Mouse (Mus musculus): ENCODE data around the gene Kcnip3. TPM values are rescaled to one million over a fixed set of nuclear protein-coding genes. Genes with fewer than 3 reads are reported as not detected.

Gene Kcnip3
- polyA plus RNA-seq, 1 experiment from 2014 or later, result 4.8 TPM

- Histone ChIP-seq H3K4me3 (replicated peaks) (no peak overlapping the region), H3K27ac (replicated peaks) (no peak overlapping the region), H3K4me2 (replicated peaks) (no peak overlapping the region), H3K36me3 (peaks cover 29% of the 10 kb centered on the region; the same call in 1 of the 2 replicates), H3K9me3 (replicated peaks) (no peaks in the 10 kb centered on the region), H3K9ac (no peak overlapping the region), H3K4me1 (no peaks in the 10 kb centered on the region; the same call in 1 of the 2 replicates), H3K27me3 (no peaks in the 10 kb centered on the region)
- no peak for ATAC-seq (ENCODE audit: insufficient number of reproducible peaks, low FRiP score, low TSS enrichment, low read depth)
- WGBS, result 36% methylated on average over 2 of the region's 2 CpGs
These were observed 86.8 kb downstream of the Kcnip3 start for GRCm38 (mm10) chr2:127435135-127435534.

- H3K27ac ChIP-seq (replicated peaks), result no peak overlapping the region
- ATAC-seq (ENCODE audit: insufficient number of reproducible peaks, low FRiP score, low TSS enrichment, low read depth), result peak; percentile 55; the same call in 1 of the 2 replicates
- H3K4me2 ChIP-seq (replicated peaks), result no peak overlapping the region
- no peak overlapping the region for H3K9ac ChIP-seq
- no peak overlapping the region for H3K4me3 ChIP-seq (replicated peaks)
- H3K36me3 ChIP-seq, result peaks cover 26% of the 10 kb centered on the region; the same call in 1 of the 2 replicates
- H3K9me3 ChIP-seq (replicated peaks), result no peaks in the 10 kb centered on the region
- no peaks in the 10 kb centered on the region for H3K27me3 ChIP-seq
- WGBS, result 75% methylated on average over 9 of the region's 9 CpGs
- no peaks in the 10 kb centered on the region; the same call in 1 of the 2 replicates for H3K4me1 ChIP-seq
These were observed 88.2 kb downstream of the Kcnip3 start for GRCm38 (mm10) chr2:127433487-127434295.

DNA sequence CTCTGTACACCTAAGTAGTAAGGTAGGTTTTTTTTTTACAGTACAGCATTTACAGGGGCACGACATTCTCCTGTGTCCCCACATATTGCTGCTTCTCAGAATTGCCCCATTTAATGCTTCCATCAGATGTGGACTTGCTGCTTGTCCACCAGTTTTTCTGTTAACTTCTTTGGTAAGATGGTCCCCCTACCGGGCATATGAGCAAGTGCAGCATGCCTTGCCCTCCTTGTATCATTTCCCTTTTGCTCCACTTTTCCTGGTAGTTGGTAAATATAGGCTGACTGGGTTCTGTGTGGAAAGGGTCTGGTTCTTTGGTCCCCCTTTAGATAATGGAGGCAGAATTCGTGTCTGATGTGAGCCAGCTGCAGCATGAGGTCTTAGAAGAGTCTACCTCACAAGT lies 91.7 kb downstream of the Kcnip3 start:
- WGBS, result 23% methylated on average over 3 of the region's 3 CpGs
- no peak for ATAC-seq (ENCODE audit: insufficient number of reproducible peaks, low FRiP score, low TSS enrichment, low read depth)
- H3K9ac ChIP-seq, result no peak overlapping the region
- no peak overlapping the region for H3K4me3 ChIP-seq (replicated peaks)
- no peaks in the 10 kb centered on the region for H3K27me3 ChIP-seq
- no peaks in the 10 kb centered on the region for H3K9me3 ChIP-seq (replicated peaks)
- no peak overlapping the region for H3K27ac ChIP-seq (replicated peaks)
- H3K36me3 ChIP-seq, result 0 out of 2 replicates have a peak, but pooled peaks cover 6% of the 10 kb centered on the region
- no peaks in the 10 kb centered on the region; the same call in none of the 2 replicates for H3K4me1 ChIP-seq
- no peak overlapping the region for H3K4me2 ChIP-seq (replicated peaks)

DNA sequence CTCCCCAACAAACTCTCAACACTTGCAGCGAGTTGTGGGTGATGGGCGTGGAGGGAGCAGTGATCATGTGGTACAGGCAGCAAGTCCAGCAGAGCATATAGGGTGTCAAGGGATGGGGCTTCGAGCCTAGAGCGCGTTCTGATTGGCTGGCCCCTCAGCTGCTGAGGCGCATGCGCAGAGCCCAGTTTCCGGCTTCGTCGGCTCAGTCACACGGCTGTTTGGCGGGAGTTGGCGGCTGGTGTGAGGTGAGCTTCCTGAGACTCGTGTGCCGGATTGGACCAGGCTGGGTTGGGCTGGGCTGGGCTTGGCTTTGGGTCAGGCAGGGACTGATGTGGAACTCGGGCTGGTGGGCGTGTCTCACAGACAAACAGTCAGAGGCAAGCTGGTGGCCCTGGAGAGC lies 96.9 kb downstream of the Kcnip3 start, which contains the start of gene Gpat2:
Gpat2 (plus strand) TSS at position 223 of the 400 bp plus-strand sequence.
- H3K36me3 ChIP-seq, result no peaks in the 10 kb centered on the region
- 81% methylated on average over 17 of the region's 17 CpGs for WGBS
- H3K9ac ChIP-seq, result no peak within 1 kb of the TSS
- H3K4me3 ChIP-seq (replicated peaks), result no peak within 1 kb of the TSS
- no peak; the same call in 1 of the 2 replicates for ATAC-seq (ENCODE audit: insufficient number of reproducible peaks, low FRiP score, low TSS enrichment, low read depth)
- H3K27me3 ChIP-seq, result no peaks in the 10 kb centered on the region
- no peak within 1 kb of the TSS for H3K4me2 ChIP-seq (replicated peaks)
- no peaks in the 10 kb centered on the region; the same call in 1 of the 2 replicates for H3K4me1 ChIP-seq
- no peaks in the 10 kb centered on the region for H3K9me3 ChIP-seq (replicated peaks)
- no peak within 1 kb of the TSS for H3K27ac ChIP-seq (replicated peaks)

- ATAC-seq (ENCODE audit: insufficient number of reproducible peaks, low FRiP score, low TSS enrichment, low read depth), result no peak
- WGBS, result 66% methylated on average over 10 of the region's 10 CpGs
- no peaks in the 10 kb centered on the region for H3K9me3 ChIP-seq (replicated peaks)
These were observed 103.5 kb downstream of the Kcnip3 start for GRCm38 (mm10) chr2:127418266-127418970.

DNA sequence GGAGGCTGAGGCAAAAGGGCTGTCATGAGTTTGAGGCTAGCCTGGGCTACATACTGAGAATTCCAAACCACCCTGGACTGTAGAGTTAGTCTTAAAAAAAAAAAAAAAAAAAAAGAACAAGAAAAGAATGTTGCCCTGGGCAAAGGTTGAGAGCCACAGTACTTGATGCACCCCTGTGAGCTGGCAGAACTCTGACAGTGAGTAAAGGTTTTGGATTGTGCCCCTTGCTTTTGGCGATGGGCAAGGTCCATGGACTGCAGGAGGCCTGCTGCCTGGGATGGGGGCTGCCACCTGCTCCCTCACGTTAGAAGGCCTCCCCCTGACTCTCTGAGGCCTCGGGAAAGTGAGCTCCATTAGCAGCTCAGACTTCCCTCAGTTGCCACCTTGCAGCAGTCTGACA lies 105.2 kb downstream of the Kcnip3 start:
- no peaks in the 10 kb centered on the region for H3K36me3 ChIP-seq
- WGBS, result 49% methylated on average over 3 of the region's 3 CpGs
- ATAC-seq (ENCODE audit: insufficient number of reproducible peaks, low FRiP score, low TSS enrichment, low read depth), result no peak

More at GRCm38 (mm10) chr2:127418266-127418970, 103.5 kb downstream of the Kcnip3 start:
- H3K4me3 ChIP-seq (replicated peaks), result no peak overlapping the region
- H3K36me3 ChIP-seq, result no peaks in the 10 kb centered on the region
- H3K27ac ChIP-seq (replicated peaks), result no peak overlapping the region
- H3K27me3 ChIP-seq, result no peaks in the 10 kb centered on the region
- no peak overlapping the region for H3K4me2 ChIP-seq (replicated peaks)
- H3K9ac ChIP-seq, result no peak overlapping the region
- H3K4me1 ChIP-seq, result no peaks in the 10 kb centered on the region

DNA sequence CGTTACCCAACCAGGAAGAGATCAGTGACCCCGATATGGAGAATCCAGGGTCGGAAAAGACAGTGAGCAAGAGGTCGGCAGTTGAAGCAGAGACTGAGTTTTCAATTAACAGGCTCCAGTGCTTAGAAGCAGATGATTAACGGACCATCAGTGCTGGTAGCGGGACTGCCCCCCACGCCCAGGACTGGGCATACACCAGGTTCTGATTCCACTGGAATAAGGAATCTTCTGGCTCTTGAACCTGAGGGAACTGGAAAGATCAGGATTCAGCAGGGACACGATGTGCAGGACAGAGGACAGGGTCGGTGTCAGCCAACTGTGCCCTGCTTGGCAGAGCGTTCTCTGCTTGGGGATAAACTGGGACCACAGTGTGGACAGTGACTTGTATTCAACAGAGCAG lies 106.1 kb downstream of the Kcnip3 start:
- H3K4me3 ChIP-seq (replicated peaks), result no peak overlapping the region
- no peaks in the 10 kb centered on the region for H3K4me1 ChIP-seq
- H3K36me3 ChIP-seq, result no peaks in the 10 kb centered on the region
- no peaks in the 10 kb centered on the region for H3K27me3 ChIP-seq
- no peak for ATAC-seq (ENCODE audit: insufficient number of reproducible peaks, low FRiP score, low TSS enrichment, low read depth)
- no peak overlapping the region for H3K9ac ChIP-seq
- H3K27ac ChIP-seq (replicated peaks), result no peak overlapping the region
- 73% methylated on average over 10 of the region's 10 CpGs for WGBS
- H3K9me3 ChIP-seq (replicated peaks), result no peaks in the 10 kb centered on the region
- no peak overlapping the region for H3K4me2 ChIP-seq (replicated peaks)

More for the DNA sequence above, 105.2 kb downstream of the Kcnip3 start:
- no peaks in the 10 kb centered on the region for H3K27me3 ChIP-seq
- no peak overlapping the region for H3K4me2 ChIP-seq (replicated peaks)
- H3K9me3 ChIP-seq (replicated peaks), result no peaks in the 10 kb centered on the region
- no peaks in the 10 kb centered on the region for H3K4me1 ChIP-seq
- no peak overlapping the region for H3K27ac ChIP-seq (replicated peaks)
- H3K9ac ChIP-seq, result no peak overlapping the region
- no peak overlapping the region for H3K4me3 ChIP-seq (replicated peaks)

DNA sequence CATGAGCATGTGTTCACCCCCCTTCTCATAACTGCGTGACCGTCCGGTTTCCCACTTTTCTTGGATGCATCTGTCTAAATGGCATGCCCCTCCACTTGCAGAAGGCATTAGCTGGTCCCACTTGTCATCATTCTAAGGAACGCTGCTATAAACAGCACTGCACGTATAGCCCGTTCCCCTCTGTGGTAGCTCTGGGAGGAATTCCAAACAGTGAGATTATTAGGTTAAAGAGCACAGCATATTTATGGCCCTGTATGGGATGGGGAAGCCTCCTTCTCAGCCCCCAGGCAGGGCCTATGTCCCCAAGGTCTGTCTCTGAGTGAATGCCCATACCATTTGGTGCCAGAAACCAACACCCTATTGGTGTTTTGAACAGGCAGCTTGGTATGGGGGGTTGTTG lies 110.8 kb downstream of the Kcnip3 start:
- no peak for ATAC-seq (ENCODE audit: insufficient number of reproducible peaks, low FRiP score, low TSS enrichment, low read depth)
- 79% methylated on average over 6 of the region's 6 CpGs for WGBS
- H3K27ac ChIP-seq (replicated peaks), result no peak overlapping the region

More for the DNA sequence above, 110.8 kb downstream of the Kcnip3 start:
- Histone ChIP-seq H3K4me3 (replicated peaks) (no peak overlapping the region), H3K4me2 (replicated peaks) (no peak overlapping the region), H3K36me3 (no peaks in the 10 kb centered on the region), H3K9me3 (replicated peaks) (no peaks in the 10 kb centered on the region), H3K4me1 (no peaks in the 10 kb centered on the region), H3K27me3 (no peaks in the 10 kb centered on the region), H3K9ac (no peak overlapping the region)

Other genes with a start within 250 kb of the Kcnip3 start
- 9.1 and 10.6 TPM in 2 replicates for gene Dusp2, start 185.9 kb downstream of the Kcnip3 start, polyA plus RNA-seq (2015; fragmentation: Nextera tagmentation; extraction: Ambion mirVana)
- gene Astl, start 183.5 kb downstream of the Kcnip3 start, polyA plus RNA-seq (2015; fragmentation: Nextera tagmentation; extraction: Ambion mirVana), result 0.24 TPM in 1 of 2 replicates, not detected in the other
- gene Adra2b, start 158.9 kb downstream of the Kcnip3 start, polyA plus RNA-seq (2015; fragmentation: Nextera tagmentation; extraction: Ambion mirVana), result 0.30 and 0.33 TPM in 2 replicates
- 0.49 and 0.71 TPM in 2 replicates for gene Gpat2, start 96.9 kb downstream of the Kcnip3 start, polyA plus RNA-seq (2015; fragmentation: Nextera tagmentation; extraction: Ambion mirVana)
- 24.4 and 25.3 TPM in 2 replicates for gene Fahd2a, start 77.5 kb downstream of the Kcnip3 start, polyA plus RNA-seq (2015; fragmentation: Nextera tagmentation; extraction: Ambion mirVana)
- 8.9 and 11.2 TPM in 2 replicates for gene Prom2, start 19.4 kb upstream of the Kcnip3 start, polyA plus RNA-seq (2015; fragmentation: Nextera tagmentation; extraction: Ambion mirVana)
- 4.7 and 5.8 TPM in 2 replicates for gene Zfp661, start 65.0 kb upstream of the Kcnip3 start, polyA plus RNA-seq (2015; fragmentation: Nextera tagmentation; extraction: Ambion mirVana)
- gene Mrps5, start 65.1 kb upstream of the Kcnip3 start, polyA plus RNA-seq (2015; fragmentation: Nextera tagmentation; extraction: Ambion mirVana), result 113 and 124 TPM in 2 replicates
- gene Mal, start 134.6 kb upstream of the Kcnip3 start, polyA plus RNA-seq (2015; fragmentation: Nextera tagmentation; extraction: Ambion mirVana), result 68.0 and 73.1 TPM in 2 replicates
- 32.3 and 37.3 TPM in 2 replicates for gene Mall, start 207.8 kb upstream of the Kcnip3 start, polyA plus RNA-seq (2015; fragmentation: Nextera tagmentation; extraction: Ambion mirVana)